Mouse (Mus musculus) mammary gland, adult 2 months (tissue): Measurements from ENCODE around the gene Get4. TPM values are rescaled to one million over a fixed set of nuclear protein-coding genes. Genes with fewer than 3 reads are reported as not detected.

ENCODE experiments used
- polyA plus RNA-seq: library from polyadenylated mRNA; depleted of rRNA; stranded (reverse); fragments of >200 nt; gene quantifications from 2 replicates; pipeline ENCODE4 v1.2.3, GENCODE M21; 2012; ENCODE audit warnings: low replicate concordance; rRNA removed

The Get4 gene
- polyA plus RNA-seq = 72.3 and 133 TPM in 2 replicates

DNA sequence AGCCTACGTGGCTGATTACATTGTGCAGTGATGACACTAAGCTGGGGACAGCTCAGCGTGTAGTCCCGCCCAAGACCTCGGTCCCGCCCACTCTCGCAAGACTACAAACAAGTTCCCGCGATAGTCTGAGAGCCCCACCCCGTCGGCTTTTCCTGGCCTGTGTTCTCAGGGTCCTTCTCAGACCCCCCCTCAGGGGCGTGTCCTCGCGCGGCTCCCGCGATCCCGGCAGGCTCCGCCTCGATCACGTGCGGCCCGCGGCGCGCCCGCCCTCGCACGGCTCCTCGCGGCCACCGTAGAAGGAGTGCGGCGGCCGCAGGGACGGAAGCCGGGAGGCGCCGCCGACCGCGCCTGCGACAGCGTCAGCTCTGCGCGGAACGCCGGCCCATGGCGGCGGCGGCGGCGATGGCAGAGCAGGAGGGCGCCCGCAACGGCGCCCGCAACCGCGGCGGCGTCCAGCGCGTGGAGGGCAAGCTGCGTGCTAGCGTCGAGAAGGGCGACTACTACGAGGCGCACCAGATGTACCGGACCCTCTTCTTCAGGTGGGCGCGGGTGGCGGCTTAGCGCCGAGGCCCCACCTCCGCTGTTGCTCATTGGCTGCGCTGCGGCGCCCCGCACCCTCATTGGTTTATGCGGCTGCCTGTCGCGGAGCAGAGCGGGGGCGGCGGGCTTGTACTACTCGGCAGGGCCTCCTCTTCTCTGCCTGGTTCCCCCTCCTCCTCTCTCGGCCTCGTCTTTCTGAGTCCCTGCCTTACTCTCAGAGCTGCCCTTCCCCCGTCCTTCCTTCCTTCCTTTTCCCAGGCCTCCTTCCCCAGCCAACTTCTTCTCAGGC, at the start of gene Get4:
Gene Get4 (plus strand): TSS at position 244 of the 829 bp plus-strand sequence.

Other genes with a start within 250 kb of the Get4 start
- 6.4 and 7.6 TPM in 2 replicates for gene Prkar1b, start 102.3 kb upstream of the Get4 start, polyA plus RNA-seq
- gene Dnaaf5, start 102.1 kb upstream of the Get4 start, polyA plus RNA-seq = 19.0 and 30.5 TPM in 2 replicates
- 29.3 and 52.6 TPM in 2 replicates for gene Sun1, start 51.7 kb upstream of the Get4 start, polyA plus RNA-seq
- 23.1 and 40.8 TPM in 2 replicates for gene Adap1, start 73.3 kb downstream of the Get4 start, polyA plus RNA-seq
- gene Cox19, start 99.1 kb downstream of the Get4 start, polyA plus RNA-seq = 126 and 169 TPM in 2 replicates
- 0.37 and 0.52 TPM in 2 replicates for gene Cyp2w1, start 100.3 kb downstream of the Get4 start, polyA plus RNA-seq
- 63.0 and 67.3 TPM in 2 replicates for gene Gpr146, start 125.4 kb downstream of the Get4 start, polyA plus RNA-seq
- gene C130050O18Rik, start 153.0 kb downstream of the Get4 start, polyA plus RNA-seq = 2.9 TPM in 2 replicates
- 2.6 and 2.9 TPM in 2 replicates for gene Gper1, start 170.8 kb downstream of the Get4 start, polyA plus RNA-seq
- gene 3110082I17Rik, start 208.2 kb downstream of the Get4 start, polyA plus RNA-seq = 8.9 and 11.4 TPM in 2 replicates
- 9.3 and 16.1 TPM in 2 replicates for gene Zfand2a, start 232.2 kb downstream of the Get4 start, polyA plus RNA-seq